Mouse (Mus musculus): ENCODE data around the gene Atf6b.

The Atf6b gene

GRCm38 (mm10) chr17:34646906-34647787, at the start of gene Atf6b:
Gene Atf6b, plus strand, starts transcription at chr17:34647146.
- peak; percentile 97 for DNase-seq (ENCODE audit: low read depth, low spot score)

- DNase-seq (ENCODE audit: low read depth, low spot score) = no peak
These were observed 49.3 kb upstream of the Atf6b start, which contains the start of gene Ager for GRCm38 (mm10) chr17:34597566-34598095. Gene Ager, plus strand, starts transcription at chr17:34597862.

- DNase-seq (ENCODE audit: low read depth, low spot score) = no peak
These were observed 47.1 kb upstream of the Atf6b start for GRCm38 (mm10) chr17:34599891-34600290.

- DNase-seq (ENCODE audit: low read depth, low spot score) = no peak
These were observed 45.1 kb upstream of the Atf6b start for GRCm38 (mm10) chr17:34601796-34602195.

- peak; percentile 100 for DNase-seq (ENCODE audit: low read depth, low spot score)
These were observed 43.4 kb upstream of the Atf6b start, which contains the start of gene Rnf5 for GRCm38 (mm10) chr17:34603375-34604060. Gene Rnf5, minus strand, starts transcription at chr17:34603690.

- peak; percentile 100 for DNase-seq (ENCODE audit: low read depth, low spot score)
These were observed 42.9 kb upstream of the Atf6b start, which contains the start of gene Agpat1 for GRCm38 (mm10) chr17:34604061-34604508. Gene Agpat1, plus strand, starts transcription at chr17:34604262.

GRCm38 (mm10) chr17:34604511-34605237, 42.3 kb upstream of the Atf6b start:
- DNase-seq (ENCODE audit: low read depth, low spot score) = peak; percentile 85

GRCm38 (mm10) chr17:34605609-34606008, 41.3 kb upstream of the Atf6b start:
- peak; percentile 95 for DNase-seq (ENCODE audit: low read depth, low spot score)

GRCm38 (mm10) chr17:34606186-34607039, 40.5 kb upstream of the Atf6b start:
- no peak for DNase-seq (ENCODE audit: low read depth, low spot score)

GRCm38 (mm10) chr17:34607997-34608396, 38.9 kb upstream of the Atf6b start:
- DNase-seq (ENCODE audit: low read depth, low spot score) = no peak

GRCm38 (mm10) chr17:34611050-34611449, 35.9 kb upstream of the Atf6b start:
- no peak for DNase-seq (ENCODE audit: low read depth, low spot score)

GRCm38 (mm10) chr17:34613054-34613645, 33.8 kb upstream of the Atf6b start:
- no peak for DNase-seq (ENCODE audit: low read depth, low spot score)

GRCm38 (mm10) chr17:34613830-34614229, 33.1 kb upstream of the Atf6b start:
- no peak for DNase-seq (ENCODE audit: low read depth, low spot score)

GRCm38 (mm10) chr17:34615871-34616270, 31.1 kb upstream of the Atf6b start, which contains the start of gene Egfl8:
Gene Egfl8, minus strand, starts transcription at chr17:34615971.
- DNase-seq (ENCODE audit: low read depth, low spot score) = no peak

GRCm38 (mm10) chr17:34618999-34619398, 27.9 kb upstream of the Atf6b start:
- no peak for DNase-seq (ENCODE audit: low read depth, low spot score)

- no peak for DNase-seq (ENCODE audit: low read depth, low spot score)
These were observed 25.9 kb upstream of the Atf6b start for GRCm38 (mm10) chr17:34621006-34621405.

GRCm38 (mm10) chr17:34623161-34623560, 23.8 kb upstream of the Atf6b start:
- DNase-seq (ENCODE audit: low read depth, low spot score) = no peak

- no peak for DNase-seq (ENCODE audit: low read depth, low spot score)
These were observed 22.0 kb upstream of the Atf6b start for GRCm38 (mm10) chr17:34624981-34625380.

- no peak for DNase-seq (ENCODE audit: low read depth, low spot score)
These were observed 20.7 kb upstream of the Atf6b start for GRCm38 (mm10) chr17:34626062-34626772.

GRCm38 (mm10) chr17:34626773-34627092, 20.2 kb upstream of the Atf6b start:
- DNase-seq (ENCODE audit: low read depth, low spot score) = no peak

All from skeletal muscle tissue, adult 2 months (tissue).